In genomic region chr5:29568848-29569377, GRCm38 (mm10) we compare ENCODE assay signal across 8 mouse cellular contexts. TPM values are rescaled to one million over a fixed set of nuclear protein-coding genes. Genes with fewer than 3 reads are reported as not detected.
DNase-seq lines count a peak whose midpoint lies in the region; ATAC-seq and TF ChIP-seq lines count a peak whose summit lies in the region.

Gene Ube3c (plus strand): TSS chr5:29569242.

- peaks cover 14% of the 10 kb centered on the region for H3K4me1 ChIP-seq in hindbrain, embryonic 10.5 days (replicated peaks)
- peaks cover 12% of the 10 kb centered on the region; the same call in 1 of the 2 replicates for H3K4me1 ChIP-seq in lung, postnatal 0 days (ENCODE audit: insufficient read depth, low read depth, low read length)

- ATAC-seq in frontal cortex, adult (ENCODE audit: low TSS enrichment): peak; percentile 97
- ATAC-seq in lung, postnatal 0 days: peak; percentile 98

- H3K27me3 ChIP-seq in hindbrain, embryonic 10.5 days (ENCODE audit: insufficient read depth, poor library complexity, severe bottlenecking): peaks cover 4% of the 10 kb centered on the region; the same call in 1 of the 2 replicates
- H3K27me3 ChIP-seq in lung, postnatal 0 days (replicated peaks; ENCODE audit: insufficient read depth, low read length): no peaks in the 10 kb centered on the region

- no peak; the same call in 1 of the 2 replicates for TF ChIP-seq CTCF in lung, postnatal 0 days (IDR thresholded peaks at IDR 0.05)

- peak within 1 kb of the TSS; percentile 48 for H3K9ac ChIP-seq in lung, postnatal 0 days (replicated peaks; ENCODE audit: low read depth)

- H3K27ac ChIP-seq in hindbrain, embryonic 10.5 days: peak within 1 kb of the TSS; percentile 92
- H3K27ac ChIP-seq in lung, postnatal 0 days (ENCODE audit: low read length): peak within 1 kb of the TSS; percentile 91

- H3K9me3 ChIP-seq in hindbrain, embryonic 10.5 days: no peaks in the 10 kb centered on the region
- H3K9me3 ChIP-seq in lung, postnatal 0 days (ENCODE audit: low read length): no peaks in the 10 kb centered on the region

- under 1% methylated on average over 72 of the region's 72 CpGs for WGBS in hindbrain, embryonic 10.5 days
- WGBS in lung, postnatal 0 days: under 1% methylated on average over 51 of the region's 72 CpGs

- H3K4me2 ChIP-seq in lung, postnatal 0 days (replicated peaks; ENCODE audit: low read depth, low read length): peak within 1 kb of the TSS; percentile 85

- peaks cover 28% of the 10 kb centered on the region for H3K36me3 ChIP-seq in hindbrain, embryonic 10.5 days
- H3K36me3 ChIP-seq in lung, postnatal 0 days (ENCODE audit: insufficient read depth, low read length): no peaks in the 10 kb centered on the region

- no peak for TF ChIP-seq EP300 in lung, postnatal 0 days (IDR thresholded peaks at IDR 0.05)

- peak within 1 kb of the TSS; percentile 82 for H3K4me3 ChIP-seq in hindbrain, embryonic 10.5 days
- H3K4me3 ChIP-seq in lung, postnatal 0 days (ENCODE audit: low read depth, low read length): peak within 1 kb of the TSS; percentile 64

- DNase-seq in MN1 (ENCODE audit: low spot score): peak; percentile 97
- DNase-seq in cerebellum, adult 9-10 months: peak; percentile 98
- peak; percentile 99 for DNase-seq in hindbrain, embryonic 10.5 days (ENCODE audit: low spot score)
- DNase-seq in layer of hippocampus, adult 9-11 months: peak; percentile 99
- DNase-seq in lung, postnatal 0 days (ENCODE audit: low spot score): peak; percentile 99
- peak; percentile 96 for DNase-seq in ovary, postnatal 14 days (ENCODE audit: low spot score)
- peak; percentile 99 for DNase-seq in thymus, postnatal 14 days

RNA-seq across cellular contexts. Expression of gene Ube3c, which starts in this region (rescaled TPM):
- 23.3 and 23.7 TPM in 2 replicates for polyA plus RNA-seq in hindbrain, embryonic 10.5 days (2016; fragmentation: Nextera tagmentation; extraction: Ambion mirVana)
- 13.2 and 13.8 TPM in 2 replicates for polyA plus RNA-seq in lung, postnatal 0 days (2015; fragmentation: Nextera tagmentation; extraction: Ambion mirVana)

Comparison
In these comparisons a context has a peak if more than half of its experiments do, and no peak if none do; other contexts are left out.
1. Peak in every context shown above with its lines: DNase-seq, ATAC-seq, H3K4me3 ChIP-seq and H3K27ac ChIP-seq.